Mouse (Mus musculus) liver, embryonic 14.5 days (tissue): ENCODE results near the gene Taar8c. TPM values are rescaled to one million over a fixed set of nuclear protein-coding genes. Genes with fewer than 3 reads are reported as not detected.
"Not testable (repeated sequence)": the region's sequence is repeated elsewhere in the genome, so short reads cannot be mapped to it uniquely, and the experiment has no call there.

ENCODE experiments used
- ATAC-seq: fragments of 200-750 bp; cut with Nextera tagmentation; 2 replicates; pipeline ENCODE4 v1.8.0; 2017; ENCODE audit warnings: moderate number of reproducible peaks, mild to moderate bottlenecking, moderate library complexity; ENCODE audit not compliant: insufficient read depth
- DNase-seq, 3 experiments: peaks; one replicate each; pipeline ENCODE4 v3.0.0-alpha.2; 2012 to 2013; ENCODE audit warnings: low read depth in 3 of 3, low spot score in 3 of 3
- H3K27ac ChIP-seq: fragments of 300-500 bp; sonication (generic); 2 replicates; pipeline ENCODE4 v1.5.1; 2014; ENCODE audit warnings: moderate library complexity, mild to moderate bottlenecking, control low read depth, inconsistent platforms
- H3K27me3 ChIP-seq: fragments of 300-500 bp; sonication (generic); 2 replicates; pipeline ENCODE4 v1.6.1; 2014; ENCODE audit warnings: mild to moderate bottlenecking, low read length, moderate library complexity; ENCODE audit not compliant: control insufficient read depth, insufficient read depth
- H3K36me3 ChIP-seq: fragments of 300-500 bp; sonication (generic); replicated peaks from 2 replicates; pipeline ENCODE4 v1.6.1; 2014; ENCODE audit warnings: low read depth; ENCODE audit not compliant: control insufficient read depth, insufficient read depth
- H3K4me1 ChIP-seq, 2 experiments: fragments of 200-500 bp in 1 of 2; fragments of 300-500 bp in 1 of 2; sonication (generic) in 1 of 2; replicated peaks; 2 replicates each; pipeline ENCODE4 v1.6.1; 2012 to 2014; ENCODE audit warnings: antibody characterized with exemption in 1 of 2, inconsistent platforms in 1 of 2, low read length in 1 of 2; ENCODE audit not compliant: control insufficient read depth in 2 of 2, insufficient read depth in 2 of 2
- H3K4me2 ChIP-seq: fragments of 300-500 bp; sonication (generic); 2 replicates; pipeline ENCODE4 v1.6.1; 2014; ENCODE audit warnings: low read depth, mild to moderate bottlenecking, control low read depth, moderate library complexity
- H3K4me3 ChIP-seq, 2 experiments: fragments of 200-500 bp in 1 of 2; fragments of 300-500 bp in 1 of 2; sonication (generic) in 1 of 2; 2 replicates each; pipeline ENCODE4 v1.5.1; 2012 to 2014; ENCODE audit warnings: low read depth in 2 of 2, low read length in 2 of 2, mild to moderate bottlenecking in 2 of 2, control low read depth in 1 of 2, inconsistent platforms in 1 of 2, moderate library complexity in 1 of 2; ENCODE audit not compliant: insufficient read depth in 1 of 2
- H3K9ac ChIP-seq: fragments of 300-500 bp; sonication (generic); replicated peaks from 2 replicates; pipeline ENCODE4 v1.6.1; 2014; ENCODE audit warnings: mild to moderate bottlenecking, control low read depth, moderate library complexity
- H3K9me3 ChIP-seq: fragments of 300-500 bp; sonication (generic); 2 replicates; pipeline ENCODE4 v1.6.1; 2016; ENCODE audit warnings: low read length, mixed read lengths; ENCODE audit not compliant: control insufficient read depth
- CTCF ChIP-seq: IDR thresholded peaks from 2 replicates; pipeline ENCODE4 v1.5.1; 2016; ENCODE audit warnings: antibody characterized with exemption, low read depth, control low read depth
- EP300 ChIP-seq: IDR thresholded peaks from 2 replicates; pipeline ENCODE4 v1.6.1; 2016; ENCODE audit warnings: antibody characterized with exemption, low read depth
- WGBS: fragments of 180-500 bp; shearing (Covaris S2); extraction: QIAGEN DNeasy Blood & Tissue Kit; methylation state at CpG from one replicate; pipeline ENCODE4 v1.1.7; 2014; ENCODE audit not compliant: insufficient replicate concordance; 5-methylcytosine and 5-hydroxymethylcytosine counted together
- polyA plus RNA-seq, 2 experiments: library from polyadenylated mRNA; depleted of rRNA in 1 of 2; stranded (reverse) in 1 of 2; unstranded in 1 of 2; fragments of >200 nt; fragmentation: Nextera tagmentation in 1 of 2; extraction: Ambion mirVana in 1 of 2; gene quantifications; 2 replicates each; pipeline versions ENCODE4 v1.2.1 to v1.2.3; 2012 to 2014

The Taar8c gene
- polyA plus RNA-seq, 2 experiments = not detected

DNA sequence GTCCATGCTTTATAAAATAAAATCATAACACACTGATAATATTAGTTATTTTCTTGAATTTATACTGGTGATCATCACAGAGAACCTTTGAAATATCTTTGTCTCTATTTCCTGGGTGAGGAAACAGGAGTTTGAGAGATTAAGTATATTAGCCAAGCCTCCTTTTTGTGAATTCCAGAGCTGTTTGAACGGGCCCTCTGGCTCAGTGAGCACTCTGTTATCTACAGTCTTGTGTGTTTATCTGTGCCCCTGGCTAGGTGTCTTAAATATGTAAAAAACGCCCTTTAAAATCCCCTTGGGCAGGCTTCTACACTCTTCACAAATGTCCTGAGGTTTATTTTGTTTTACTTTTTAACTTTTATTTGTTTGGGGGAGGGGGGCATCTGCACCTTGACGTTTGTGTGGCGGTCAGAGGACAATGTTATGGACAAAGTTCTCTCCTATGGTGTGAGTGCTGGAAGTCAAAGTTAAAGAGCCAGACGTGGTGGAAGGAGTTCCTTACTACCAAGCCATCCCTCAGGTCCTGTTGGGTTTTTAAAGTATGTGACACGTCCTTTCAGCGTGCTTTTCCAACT is 32.4 kb upstream of the Taar8c start:
- Histone ChIP-seq H3K9me3 (no peaks in the 10 kb centered on the region), H3K9ac (no peak overlapping the region), H3K4me2 (no peak overlapping the region; the same call in 1 of the 2 replicates), H3K27ac (no peak overlapping the region), H3K4me3 (no peak overlapping the region), H3K36me3 (no peaks in the 10 kb centered on the region), H3K27me3 (no peaks in the 10 kb centered on the region), H3K4me1 (peaks cover 7 to 23% of the 10 kb centered on the region in 2 experiments)
- no peak for DNase-seq
- ATAC-seq = peak; percentile 40; the same call in 1 of the 2 replicates
- TF ChIP-seq CTCF (no peak), EP300 (no peak)
- WGBS = 31% methylated on average over 7 of the region's 7 CpGs

GRCm38 (mm10) chr10:24133132-24133531 is 31.4 kb upstream of the Taar8c start:
- 11% methylated on average over 2 of the region's 2 CpGs for WGBS
- no peak overlapping the region for H3K27ac ChIP-seq

GRCm38 (mm10) chr10:24132273-24132672 is 30.6 kb upstream of the Taar8c start:
- H3K4me2 ChIP-seq = no peak overlapping the region; the same call in 1 of the 2 replicates
- H3K27ac ChIP-seq = no peak overlapping the region
- no peak overlapping the region for H3K4me3 ChIP-seq
- H3K36me3 ChIP-seq = no peaks in the 10 kb centered on the region
- WGBS = 36% methylated on average over 5 of the region's 5 CpGs
- no peak for ATAC-seq
- H3K9ac ChIP-seq = no peak overlapping the region
- DNase-seq = no peak
- H3K27me3 ChIP-seq = no peaks in the 10 kb centered on the region
- H3K4me1 ChIP-seq = peaks cover 7 to 20% of the 10 kb centered on the region in 2 experiments
- H3K9me3 ChIP-seq = no peaks in the 10 kb centered on the region
- no peak for TF ChIP-seq CTCF
- TF ChIP-seq EP300 = no peak

More at GRCm38 (mm10) chr10:24133132-24133531, 31.4 kb upstream of the Taar8c start:
- Histone ChIP-seq H3K36me3 (no peaks in the 10 kb centered on the region), H3K9me3 (no peaks in the 10 kb centered on the region), H3K4me3 (no peak overlapping the region), H3K4me2 (no peak overlapping the region), H3K27me3 (no peaks in the 10 kb centered on the region), H3K4me1 (peaks cover 7 to 20% of the 10 kb centered on the region in 2 experiments), H3K9ac (no peak overlapping the region)
- DNase-seq (no peak), ATAC-seq (no peak)
- TF ChIP-seq EP300 (no peak), CTCF (no peak)

GRCm38 (mm10) chr10:24131451-24132262 is 29.9 kb upstream of the Taar8c start:
- ATAC-seq (peak; percentile 66; the same call in 1 of the 2 replicates), DNase-seq (peak; percentile 55 to 66 (median 60))
- Histone ChIP-seq H3K9me3 (no peaks in the 10 kb centered on the region), H3K4me2 (peak overlapping the region; percentile 53), H3K27me3 (no peaks in the 10 kb centered on the region), H3K27ac (no peak overlapping the region), H3K4me3 (peak overlapping the region in 1 of 2 experiments; percentile 28; a peak in 1 of 4 replicates), H3K4me1 (peaks cover 7 to 20% of the 10 kb centered on the region in 2 experiments), H3K9ac (peak overlapping the region; percentile 34; the same call in 1 of the 2 replicates), H3K36me3 (no peaks in the 10 kb centered on the region)
- TF ChIP-seq EP300 (no peak), CTCF (peak; percentile 77)
- 26% methylated on average over 9 of the region's 9 CpGs for WGBS

GRCm38 (mm10) chr10:24111116-24111778 is 9.5 kb upstream of the Taar8c start:
- 27% methylated on average over 6 of the region's 6 CpGs for WGBS
- Histone ChIP-seq H3K27ac (no peak overlapping the region), H3K27me3 (no peaks in the 10 kb centered on the region), H3K4me2 (no peak overlapping the region), H3K9ac (no peak overlapping the region), H3K4me3 (no peak overlapping the region), H3K36me3 (no peaks in the 10 kb centered on the region), H3K4me1 (peaks cover 0 to 9% of the 10 kb centered on the region in 2 experiments; a peak in 2 of 4 replicates), H3K9me3 (no peaks in the 10 kb centered on the region)
- ATAC-seq = no peak
- no peak for DNase-seq
- TF ChIP-seq EP300 (no peak), CTCF (peak; percentile 66)

GRCm38 (mm10) chr10:24109434-24109833 is 7.7 kb upstream of the Taar8c start, which contains the start of gene Taar9:
Gene Taar9, minus strand, starts transcription at chr10:24109534.
- DNase-seq, H3K4me2 ChIP-seq, H3K27ac ChIP-seq, H3K27me3 ChIP-seq, H3K9me3 ChIP-seq, ATAC-seq, H3K36me3 ChIP-seq, H3K9ac ChIP-seq, H3K4me1 ChIP-seq, H3K4me3 ChIP-seq: not testable (repeated sequence)
- 62% methylated on average over 8 of the region's 8 CpGs for WGBS
